Mouse (Mus musculus) CH12.LX (cell line): ENCODE data around the gene Robo1.

Experiments
- E2F4 ChIP-seq: IDR thresholded peaks from 2 replicates; pipeline ENCODE4 v1.6.1; 2011; ENCODE audit warnings: low read depth, low read length, improper control_type of control experiment; ENCODE audit not compliant: insufficient replicate concordance
- EP300 ChIP-seq: IDR thresholded peaks from 2 replicates; pipeline ENCODE4 v1.6.1; 2011; ENCODE audit warnings: low read length, improper control_type of control experiment
- IRF4 ChIP-seq: IDR thresholded peaks from 2 replicates; pipeline ENCODE4 v1.6.1; 2014; ENCODE audit warnings: low read depth, mild to moderate bottlenecking, inconsistent platforms, low read length, improper control_type of control experiment
- MAX ChIP-seq: IDR thresholded peaks from 2 replicates; pipeline ENCODE4 v1.6.1; 2011; ENCODE audit warnings: low read length, improper control_type of control experiment
- MEF2A ChIP-seq: IDR thresholded peaks from 2 replicates; pipeline ENCODE4 v1.6.1; 2014; ENCODE audit warnings: low read depth, mild to moderate bottlenecking, inconsistent platforms, low read length, improper control_type of control experiment, borderline replicate concordance
- POLR2AphosphoS2 ChIP-seq: IDR thresholded peaks from 2 replicates; pipeline ENCODE4 v1.6.1; 2011; ENCODE audit warnings: low read depth, low read length, improper control_type of control experiment
- USF1 ChIP-seq: IDR thresholded peaks from 2 replicates; pipeline ENCODE4 v1.6.1; 2014; ENCODE audit warnings: low read depth, mild to moderate bottlenecking, inconsistent platforms, low read length, improper control_type of control experiment
- ZC3H11A ChIP-seq: IDR thresholded peaks from 2 replicates; pipeline ENCODE4 v1.6.1; 2012; ENCODE audit warnings: low read depth, mild to moderate bottlenecking, inconsistent platforms, low read length, improper control_type of control experiment

- TF ChIP-seq MEF2A: no peak
- no peak for TF ChIP-seq USF1
- TF ChIP-seq ZC3H11A: no peak
- TF ChIP-seq POLR2AphosphoS2: no peak
- TF ChIP-seq MAX: no peak
- TF ChIP-seq EP300: no peak
- TF ChIP-seq IRF4: no peak
- TF ChIP-seq E2F4: no peak
Observed at GRCm38 (mm10) chr16:72811908-72812307, 503.8 kb downstream of the Robo1 start.
